Mouse (Mus musculus) inflammation-experienced regulatory T-cells, adult 6 months (primary cell): ENCODE results near the gene Sctr. TPM values are rescaled to one million over a fixed set of nuclear protein-coding genes. Genes with fewer than 3 reads are reported as not detected.
A peak's percentile ranks its signal among the peaks of the same experiment; 100 is the strongest.

Source experiments
- ATAC-seq: one replicate; pipeline ENCODE4 v1.8.0; 2017
- polyA plus RNA-seq, 3 experiments: library from polyadenylated mRNA; unstranded; fragments of 100-300 nt; shearing (Covaris generic); gene quantifications; one replicate each; pipeline ENCODE4 v1.2.1; 2017

Gene Sctr
- polyA plus RNA-seq, 3 experiments from 2014 or later: not detected

GRCm38 (mm10) chr1:120071133-120071532 lies 64.4 kb downstream of the Sctr start:
- ATAC-seq: no peak

- no peak for ATAC-seq
Measured at GRCm38 (mm10) chr1:120072900-120073299, 66.2 kb downstream of the Sctr start.

GRCm38 (mm10) chr1:120073519-120074306 lies 67.0 kb downstream of the Sctr start, which contains the start of gene Tmem37:
TSS of gene Tmem37 (minus strand) at chr1:120074074.
- ATAC-seq: peak; percentile 47

GRCm38 (mm10) chr1:120074307-120074702 lies 67.6 kb downstream of the Sctr start:
- ATAC-seq: no peak

GRCm38 (mm10) chr1:120074931-120075330 lies 68.2 kb downstream of the Sctr start:
- ATAC-seq: no peak

GRCm38 (mm10) chr1:120075507-120075906 lies 68.8 kb downstream of the Sctr start:
- no peak for ATAC-seq

- no peak for ATAC-seq
Measured at GRCm38 (mm10) chr1:120077746-120078410, 71.2 kb downstream of the Sctr start.

- ATAC-seq: no peak
Measured at GRCm38 (mm10) chr1:120080632-120081031, 73.9 kb downstream of the Sctr start.

GRCm38 (mm10) chr1:120082957-120083585 lies 76.4 kb downstream of the Sctr start:
- ATAC-seq: no peak

GRCm38 (mm10) chr1:120083921-120084517 lies 77.3 kb downstream of the Sctr start:
- no peak for ATAC-seq

GRCm38 (mm10) chr1:120085696-120086095 lies 79.0 kb downstream of the Sctr start:
- no peak for ATAC-seq

GRCm38 (mm10) chr1:120086644-120087043 lies 80.0 kb downstream of the Sctr start:
- no peak for ATAC-seq

GRCm38 (mm10) chr1:120089180-120089579 lies 82.5 kb downstream of the Sctr start:
- ATAC-seq: no peak

GRCm38 (mm10) chr1:120090880-120091570 lies 84.3 kb downstream of the Sctr start:
- no peak for ATAC-seq

GRCm38 (mm10) chr1:120093482-120094134 lies 86.9 kb downstream of the Sctr start:
- peak; percentile 85 for ATAC-seq

- no peak for ATAC-seq
Measured at GRCm38 (mm10) chr1:120094920-120095319, 88.2 kb downstream of the Sctr start.

GRCm38 (mm10) chr1:120098327-120098726 lies 91.6 kb downstream of the Sctr start:
- peak; percentile 44 for ATAC-seq

- peak; percentile 30 for ATAC-seq
Measured at GRCm38 (mm10) chr1:120099483-120099882, 92.8 kb downstream of the Sctr start.

GRCm38 (mm10) chr1:120100456-120101226 lies 93.9 kb downstream of the Sctr start:
- no peak for ATAC-seq

- no peak for ATAC-seq
Measured at GRCm38 (mm10) chr1:120101227-120101609, 94.5 kb downstream of the Sctr start.

GRCm38 (mm10) chr1:120105556-120105959 lies 98.9 kb downstream of the Sctr start:
- ATAC-seq: no peak
